Mouse (Mus musculus) heart, embryonic 11.5 days (tissue): Measurements from ENCODE around the gene Pcsk1. TPM values are rescaled to one million over a fixed set of nuclear protein-coding genes. Genes with fewer than 3 reads are reported as not detected.

Experiments used
- ATAC-seq: fragments of 200-750 bp; cut with Nextera tagmentation; replicated peaks from 2 replicates; pipeline ENCODE4 v1.8.0; 2017; ENCODE audit warnings: moderate library complexity; ENCODE audit not compliant: insufficient number of reproducible peaks, low FRiP score, low TSS enrichment
- H3K27ac ChIP-seq: fragments of 300-500 bp; sonication (generic); 2 replicates; pipeline ENCODE4 v1.5.1; 2014; ENCODE audit warnings: mild to moderate bottlenecking, low read depth, low read length
- H3K27me3 ChIP-seq: fragments of 300-500 bp; sonication (generic); 2 replicates; pipeline ENCODE4 v1.6.1; 2014; ENCODE audit warnings: mild to moderate bottlenecking, low read length, mixed read lengths; ENCODE audit not compliant: control insufficient read depth, insufficient read depth
- H3K36me3 ChIP-seq: fragments of 300-500 bp; sonication (generic); 2 replicates; pipeline ENCODE4 v1.6.1; 2014; ENCODE audit warnings: mild to moderate bottlenecking, low read length, moderate library complexity, mixed read lengths; ENCODE audit not compliant: control insufficient read depth, insufficient read depth
- H3K4me1 ChIP-seq: fragments of 300-500 bp; sonication (generic); 2 replicates; pipeline ENCODE4 v1.6.1; 2014; ENCODE audit warnings: low read length; ENCODE audit not compliant: control insufficient read depth, insufficient read depth
- H3K4me2 ChIP-seq: fragments of 300-500 bp; sonication (generic); 2 replicates; pipeline ENCODE4 v1.6.1; 2014; ENCODE audit warnings: mild to moderate bottlenecking, moderate library complexity
- H3K4me3 ChIP-seq: fragments of 300-500 bp; sonication (generic); 2 replicates; pipeline ENCODE4 v1.5.1; 2014; ENCODE audit warnings: low read depth, low read length
- H3K9ac ChIP-seq: fragments of 300-500 bp; sonication (generic); 2 replicates; pipeline ENCODE4 v1.6.1; 2014; ENCODE audit warnings: mild to moderate bottlenecking, low read depth, low read length, moderate library complexity
- H3K9me3 ChIP-seq: fragments of 300-500 bp; sonication (generic); replicated peaks from 2 replicates; pipeline ENCODE4 v1.6.1; 2016; ENCODE audit warnings: low read length; ENCODE audit not compliant: control insufficient read depth
- WGBS: fragments of 180-500 bp; shearing (Covaris S2); extraction: QIAGEN DNeasy Blood & Tissue Kit; methylation state at CpG from one replicate; pipeline ENCODE4 v1.1.7; 2014; ENCODE audit not compliant: insufficient replicate concordance; 5-methylcytosine and 5-hydroxymethylcytosine counted together
- polyA plus RNA-seq: library from polyadenylated mRNA; unstranded; fragments of >200 nt; fragmentation: Nextera tagmentation; extraction: Ambion mirVana; gene quantifications from 2 replicates; pipeline ENCODE4 v1.2.1, GENCODE M21; 2014

The Pcsk1 gene
- polyA plus RNA-seq, 1 experiment from 2014 or later, result 0.11 TPM

GRCm38 (mm10) chr13:75114838-75115237, 25.2 kb downstream of the Pcsk1 start:
- H3K9me3 ChIP-seq, result no peaks in the 10 kb centered on the region
- H3K4me1 ChIP-seq, result no peaks in the 10 kb centered on the region
- 86% methylated on average over 1 of the region's 1 CpGs for WGBS
- no peak for ATAC-seq
- H3K4me3 ChIP-seq, result no peak overlapping the region
- H3K4me2 ChIP-seq, result no peak overlapping the region
- H3K27ac ChIP-seq, result no peak overlapping the region
- no peaks in the 10 kb centered on the region for H3K36me3 ChIP-seq
- no peaks in the 10 kb centered on the region for H3K27me3 ChIP-seq
- no peak overlapping the region for H3K9ac ChIP-seq

GRCm38 (mm10) chr13:75135833-75136232, 46.2 kb downstream of the Pcsk1 start:
- Histone ChIP-seq H3K4me2 (no peak overlapping the region), H3K9me3 (no peaks in the 10 kb centered on the region), H3K4me3 (no peak overlapping the region), H3K4me1 (no peaks in the 10 kb centered on the region), H3K27ac (no peak overlapping the region), H3K27me3 (no peaks in the 10 kb centered on the region), H3K9ac (no peak overlapping the region), H3K36me3 (no peaks in the 10 kb centered on the region)
- ATAC-seq, result no peak

- Histone ChIP-seq H3K27ac (no peak overlapping the region), H3K36me3 (no peaks in the 10 kb centered on the region), H3K4me2 (no peak overlapping the region), H3K4me1 (no peaks in the 10 kb centered on the region), H3K4me3 (no peak overlapping the region), H3K9ac (no peak overlapping the region), H3K9me3 (no peaks in the 10 kb centered on the region), H3K27me3 (no peaks in the 10 kb centered on the region)
- 51% methylated on average over 1 of the region's 1 CpGs for WGBS
- ATAC-seq, result no peak
Measured at GRCm38 (mm10) chr13:75160661-75161060, 71.0 kb downstream of the Pcsk1 start.

GRCm38 (mm10) chr13:75163408-75163807, 73.8 kb downstream of the Pcsk1 start:
- Histone ChIP-seq H3K9ac (no peak overlapping the region), H3K9me3 (no peaks in the 10 kb centered on the region), H3K27me3 (no peaks in the 10 kb centered on the region), H3K4me1 (no peaks in the 10 kb centered on the region), H3K4me3 (no peak overlapping the region), H3K4me2 (no peak overlapping the region), H3K27ac (no peak overlapping the region), H3K36me3 (no peaks in the 10 kb centered on the region)
- 53% methylated on average over 1 of the region's 1 CpGs for WGBS
- ATAC-seq, result no peak
